Mouse (Mus musculus): ENCODE data around the gene Psmc3ip.
A peak's percentile ranks its signal among the peaks of the same experiment; 100 is the strongest.

The Psmc3ip gene

GRCm38 (mm10) chr11:101098231-101098630 is 3.0 kb upstream of the Psmc3ip start:
- H3K36me3 ChIP-seq (ENCODE audit: control insufficient read depth, insufficient read depth, low read length, poor library complexity, severe bottlenecking), result peaks cover 15% of the 10 kb centered on the region
- no peaks in the 10 kb centered on the region for H3K27me3 ChIP-seq (ENCODE audit: control insufficient read depth, insufficient read depth, low read length, poor library complexity, severe bottlenecking)
- no peak for DNase-seq (ENCODE audit: low read depth, low spot score)

GRCm38 (mm10) chr11:101094930-101095313 is 314 bp downstream of the Psmc3ip start:
- Histone ChIP-seq H3K27me3 (ENCODE audit: control insufficient read depth, insufficient read depth, low read length, poor library complexity, severe bottlenecking) (no peaks in the 10 kb centered on the region), H3K36me3 (ENCODE audit: control insufficient read depth, insufficient read depth, low read length, poor library complexity, severe bottlenecking) (peaks cover 12% of the 10 kb centered on the region)
- no peak for DNase-seq (ENCODE audit: low read depth, low spot score)

GRCm38 (mm10) chr11:101089931-101090330 is 5.3 kb downstream of the Psmc3ip start:
- Histone ChIP-seq H3K36me3 (ENCODE audit: control insufficient read depth, insufficient read depth, low read length, poor library complexity, severe bottlenecking) (peaks cover 9% of the 10 kb centered on the region), H3K27me3 (ENCODE audit: control insufficient read depth, insufficient read depth, low read length, poor library complexity, severe bottlenecking) (no peaks in the 10 kb centered on the region)
- no peak for DNase-seq (ENCODE audit: low read depth, low spot score)

GRCm38 (mm10) chr11:101087682-101088055 is 7.6 kb downstream of the Psmc3ip start:
- H3K27me3 ChIP-seq (ENCODE audit: control insufficient read depth, insufficient read depth, low read length, poor library complexity, severe bottlenecking), result no peaks in the 10 kb centered on the region
- no peak for DNase-seq (ENCODE audit: low read depth, low spot score)

GRCm38 (mm10) chr11:101086756-101087681 is 8.2 kb downstream of the Psmc3ip start, which contains the start of gene Mlx:
TSS of gene Mlx (plus strand) at chr11:101087277.
- peaks cover 9% of the 10 kb centered on the region for H3K36me3 ChIP-seq (ENCODE audit: control insufficient read depth, insufficient read depth, low read length, poor library complexity, severe bottlenecking)
- DNase-seq (ENCODE audit: low read depth, low spot score), result peak; percentile 92

More at GRCm38 (mm10) chr11:101087682-101088055, 7.6 kb downstream of the Psmc3ip start:
- peaks cover 9% of the 10 kb centered on the region for H3K36me3 ChIP-seq (ENCODE audit: control insufficient read depth, insufficient read depth, low read length, poor library complexity, severe bottlenecking)

GRCm38 (mm10) chr11:101086323-101086674 is 8.9 kb downstream of the Psmc3ip start:
- Histone ChIP-seq H3K27me3 (ENCODE audit: control insufficient read depth, insufficient read depth, low read length, poor library complexity, severe bottlenecking) (no peaks in the 10 kb centered on the region), H3K36me3 (ENCODE audit: control insufficient read depth, insufficient read depth, low read length, poor library complexity, severe bottlenecking) (peaks cover 6% of the 10 kb centered on the region)
- DNase-seq (ENCODE audit: low read depth, low spot score), result no peak

More at GRCm38 (mm10) chr11:101086756-101087681, 8.2 kb downstream of the Psmc3ip start, which contains the start of gene Mlx:
- H3K27me3 ChIP-seq (ENCODE audit: control insufficient read depth, insufficient read depth, low read length, poor library complexity, severe bottlenecking), result no peaks in the 10 kb centered on the region

- no peak for DNase-seq (ENCODE audit: low read depth, low spot score)
- no peaks in the 10 kb centered on the region for H3K27me3 ChIP-seq (ENCODE audit: control insufficient read depth, insufficient read depth, low read length, poor library complexity, severe bottlenecking)
- peaks cover 3% of the 10 kb centered on the region for H3K36me3 ChIP-seq (ENCODE audit: control insufficient read depth, insufficient read depth, low read length, poor library complexity, severe bottlenecking)
These were observed 9.5 kb downstream of the Psmc3ip start for GRCm38 (mm10) chr11:101085617-101086322.

- DNase-seq (ENCODE audit: low read depth, low spot score), result no peak
- Histone ChIP-seq H3K36me3 (ENCODE audit: control insufficient read depth, insufficient read depth, low read length, poor library complexity, severe bottlenecking) (peaks cover 2% of the 10 kb centered on the region; the same call in 1 of the 2 replicates), H3K27me3 (ENCODE audit: control insufficient read depth, insufficient read depth, low read length, poor library complexity, severe bottlenecking) (no peaks in the 10 kb centered on the region)
These were observed 10.4 kb downstream of the Psmc3ip start for GRCm38 (mm10) chr11:101084811-101085210.

GRCm38 (mm10) chr11:101084246-101084645 is 11.0 kb downstream of the Psmc3ip start:
- DNase-seq (ENCODE audit: low read depth, low spot score), result no peak
- Histone ChIP-seq H3K36me3 (ENCODE audit: control insufficient read depth, insufficient read depth, low read length, poor library complexity, severe bottlenecking) (no peaks in the 10 kb centered on the region), H3K27me3 (ENCODE audit: control insufficient read depth, insufficient read depth, low read length, poor library complexity, severe bottlenecking) (no peaks in the 10 kb centered on the region)

GRCm38 (mm10) chr11:101083083-101083697 is 12.0 kb downstream of the Psmc3ip start:
- H3K27me3 ChIP-seq (ENCODE audit: control insufficient read depth, insufficient read depth, low read length, poor library complexity, severe bottlenecking), result no peaks in the 10 kb centered on the region
- DNase-seq (ENCODE audit: low read depth, low spot score), result no peak
- no peaks in the 10 kb centered on the region for H3K36me3 ChIP-seq (ENCODE audit: control insufficient read depth, insufficient read depth, low read length, poor library complexity, severe bottlenecking)

GRCm38 (mm10) chr11:101082208-101083082 is 12.8 kb downstream of the Psmc3ip start, which contains the start of gene Coasy:
TSS of gene Coasy (plus strand) at chr11:101082565.
- no peaks in the 10 kb centered on the region for H3K36me3 ChIP-seq (ENCODE audit: control insufficient read depth, insufficient read depth, low read length, poor library complexity, severe bottlenecking)
- peak; percentile 88 for DNase-seq (ENCODE audit: low read depth, low spot score)
- no peaks in the 10 kb centered on the region for H3K27me3 ChIP-seq (ENCODE audit: control insufficient read depth, insufficient read depth, low read length, poor library complexity, severe bottlenecking)

- H3K27me3 ChIP-seq (ENCODE audit: control insufficient read depth, insufficient read depth, low read length, poor library complexity, severe bottlenecking), result no peaks in the 10 kb centered on the region
- no peak for DNase-seq (ENCODE audit: low read depth, low spot score)
These were observed 13.6 kb downstream of the Psmc3ip start for GRCm38 (mm10) chr11:101081659-101082058.

GRCm38 (mm10) chr11:101080421-101080820 is 14.8 kb downstream of the Psmc3ip start:
- DNase-seq (ENCODE audit: low read depth, low spot score), result no peak
- no peaks in the 10 kb centered on the region for H3K27me3 ChIP-seq (ENCODE audit: control insufficient read depth, insufficient read depth, low read length, poor library complexity, severe bottlenecking)
- no peaks in the 10 kb centered on the region for H3K36me3 ChIP-seq (ENCODE audit: control insufficient read depth, insufficient read depth, low read length, poor library complexity, severe bottlenecking)

More at GRCm38 (mm10) chr11:101081659-101082058, 13.6 kb downstream of the Psmc3ip start:
- no peaks in the 10 kb centered on the region for H3K36me3 ChIP-seq (ENCODE audit: control insufficient read depth, insufficient read depth, low read length, poor library complexity, severe bottlenecking)

- Histone ChIP-seq H3K36me3 (ENCODE audit: control insufficient read depth, insufficient read depth, low read length, poor library complexity, severe bottlenecking) (no peaks in the 10 kb centered on the region), H3K27me3 (ENCODE audit: control insufficient read depth, insufficient read depth, low read length, poor library complexity, severe bottlenecking) (no peaks in the 10 kb centered on the region)
- DNase-seq (ENCODE audit: low read depth, low spot score), result no peak
These were observed 15.5 kb downstream of the Psmc3ip start for GRCm38 (mm10) chr11:101079746-101080145.

Measured in splenic B cell, adult 2 months (primary cell).